In genomic region chr5:91402339-91403211, GRCm38 (mm10) we compare ENCODE assay signal across 8 mouse cellular contexts. TPM values are rescaled to one million over a fixed set of nuclear protein-coding genes. Genes with fewer than 3 reads are reported as not detected.
A peak's percentile ranks its signal among the peaks of the same experiment; 100 is the strongest.
DNase-seq lines count a peak whose midpoint lies in the region; ATAC-seq and TF ChIP-seq lines count a peak whose summit lies in the region.

Gene Btc (minus strand): TSS chr5:91402994.

- 0 out of 2 replicates have a peak, but pooled peaks have one; percentile 39 for ATAC-seq in erythroid progenitor cell, adult 5-6 weeks (replicated peaks; ENCODE audit: low FRiP score, poor library complexity, severe bottlenecking)
- ATAC-seq in heart, embryonic 13.5 days (ENCODE audit: extremely low read depth, insufficient number of reproducible peaks, low FRiP score, low TSS enrichment): no peak; the same call in 1 of the 2 replicates
- peak; percentile 95 for ATAC-seq in kidney, postnatal 0 days (replicated peaks; ENCODE audit: low FRiP score, low read depth)
- ATAC-seq in liver, embryonic 13.5 days (ENCODE audit: low read depth): peak; percentile 78
- peak; percentile 86 for ATAC-seq in stomach, embryonic 14.5 days (ENCODE audit: insufficient number of reproducible peaks, insufficient read depth, low FRiP score, low read depth)

- H3K9ac ChIP-seq in heart, embryonic 13.5 days: peak within 1 kb of the TSS; percentile 86
- peak within 1 kb of the TSS; percentile 56 for H3K9ac ChIP-seq in kidney, postnatal 0 days (ENCODE audit: low read depth, low read length)
- peak within 1 kb of the TSS; percentile 61 for H3K9ac ChIP-seq in liver, embryonic 13.5 days
- peak within 1 kb of the TSS; percentile 21 for H3K9ac ChIP-seq in stomach, embryonic 14.5 days (replicated peaks; ENCODE audit: low read depth, low read length)

- 10% methylated on average over 19 of the region's 19 CpGs for WGBS in heart, embryonic 13.5 days
- WGBS in kidney, postnatal 0 days: 6% methylated on average over 19 of the region's 19 CpGs
- 10% methylated on average over 19 of the region's 19 CpGs for WGBS in liver, embryonic 13.5 days (ENCODE audit: insufficient replicate concordance)
- 14% methylated on average over 19 of the region's 19 CpGs for WGBS in stomach, embryonic 14.5 days

- no peak within 1 kb of the TSS for H3K27ac ChIP-seq in heart, embryonic 13.5 days (replicated peaks)
- peak within 1 kb of the TSS; percentile 81 for H3K27ac ChIP-seq in kidney, postnatal 0 days
- no peak within 1 kb of the TSS for H3K27ac ChIP-seq in liver, embryonic 13.5 days
- peak within 1 kb of the TSS; percentile 52; the same call in 1 of the 2 replicates for H3K27ac ChIP-seq in stomach, embryonic 14.5 days (ENCODE audit: low read length)

- H3K9me3 ChIP-seq in heart, embryonic 13.5 days: no peaks in the 10 kb centered on the region
- H3K9me3 ChIP-seq in kidney, postnatal 0 days (replicated peaks; ENCODE audit: low read length): no peaks in the 10 kb centered on the region
- H3K9me3 ChIP-seq in liver, embryonic 13.5 days (replicated peaks): no peaks in the 10 kb centered on the region
- H3K9me3 ChIP-seq in stomach, embryonic 14.5 days (ENCODE audit: control insufficient read depth, low read depth, low read length): no peaks in the 10 kb centered on the region

- peak within 1 kb of the TSS; percentile 68 for H3K4me3 ChIP-seq in heart, embryonic 13.5 days
- H3K4me3 ChIP-seq in kidney, postnatal 0 days (replicated peaks; ENCODE audit: low read depth, low read length): peak within 1 kb of the TSS; percentile 41
- peak within 1 kb of the TSS; percentile 54 for H3K4me3 ChIP-seq in liver, embryonic 13.5 days (replicated peaks)
- H3K4me3 ChIP-seq in stomach, embryonic 14.5 days (ENCODE audit: low read depth, low read length): peak within 1 kb of the TSS; percentile 39

- peak within 1 kb of the TSS; percentile 84 for H3K4me2 ChIP-seq in heart, embryonic 13.5 days
- peak within 1 kb of the TSS; percentile 80 for H3K4me2 ChIP-seq in kidney, postnatal 0 days (ENCODE audit: low read length)
- H3K4me2 ChIP-seq in liver, embryonic 13.5 days: peak within 1 kb of the TSS; percentile 67
- H3K4me2 ChIP-seq in stomach, embryonic 14.5 days (replicated peaks; ENCODE audit: low read depth, low read length): peak within 1 kb of the TSS; percentile 52

- peak; percentile 53 for DNase-seq in layer of hippocampus, adult 11-12 months (ENCODE audit: low spot score)
- no peak for DNase-seq in layer of hippocampus, adult 9-10 months (ENCODE audit: low spot score)
- peak; percentile 68 for DNase-seq in kidney, postnatal 0 days (ENCODE audit: low spot score)
- peak; percentile 9 for DNase-seq in liver, embryonic 13.5 days
- peak; percentile 28 to 48 for DNase-seq in natural killer cell, adult 2 months (ENCODE audit: low spot score in 2 of 2)

- peak; percentile 72 for TF ChIP-seq CTCF in kidney, postnatal 0 days (IDR thresholded peaks at IDR 0.05; ENCODE audit: low read depth)

- no peaks in the 10 kb centered on the region for H3K36me3 ChIP-seq in heart, embryonic 13.5 days
- H3K36me3 ChIP-seq in kidney, postnatal 0 days (ENCODE audit: insufficient read depth, low read length): no peaks in the 10 kb centered on the region
- no peaks in the 10 kb centered on the region for H3K36me3 ChIP-seq in liver, embryonic 13.5 days
- no peaks in the 10 kb centered on the region for H3K36me3 ChIP-seq in stomach, embryonic 14.5 days (ENCODE audit: control insufficient read depth, insufficient read depth, low read length)

- no peaks in the 10 kb centered on the region for H3K4me1 ChIP-seq in heart, embryonic 13.5 days
- H3K4me1 ChIP-seq in kidney, postnatal 0 days (replicated peaks; ENCODE audit: insufficient read depth, low read length): no peaks in the 10 kb centered on the region
- H3K4me1 ChIP-seq in liver, embryonic 13.5 days (replicated peaks): peaks cover 10% of the 10 kb centered on the region
- no peaks in the 10 kb centered on the region for H3K4me1 ChIP-seq in stomach, embryonic 14.5 days (ENCODE audit: control insufficient read depth, insufficient read depth, low read length)

- no peaks in the 10 kb centered on the region; the same call in 1 of the 2 replicates for H3K27me3 ChIP-seq in heart, embryonic 13.5 days (replicated peaks)
- no peaks in the 10 kb centered on the region for H3K27me3 ChIP-seq in kidney, postnatal 0 days (ENCODE audit: insufficient read depth, low read length)
- no peaks in the 10 kb centered on the region for H3K27me3 ChIP-seq in liver, embryonic 13.5 days
- no peaks in the 10 kb centered on the region for H3K27me3 ChIP-seq in stomach, embryonic 14.5 days (ENCODE audit: control insufficient read depth, insufficient read depth, low read length)

RNA-seq across cellular contexts. Expression of gene Btc, which starts in this region (rescaled TPM):
- not detected in 2 replicates for total RNA-seq in erythroid progenitor cell, adult 5-6 weeks (2015; ENCODE audit: low replicate concordance)
- not detected in 2 replicates for total RNA-seq in erythroid progenitor cell, adult 5-6 weeks (2017; ENCODE audit: low replicate concordance)
- 1.9 and 2.7 TPM in 2 replicates for polyA plus RNA-seq in heart, embryonic 13.5 days (2015; fragmentation: Nextera tagmentation; extraction: Ambion mirVana)
- 21.4 and 22.2 TPM in 2 replicates for polyA plus RNA-seq in kidney, postnatal 0 days (2015; fragmentation: Nextera tagmentation; extraction: Ambion mirVana)
- polyA plus RNA-seq in liver, embryonic 13.5 days (2015; fragmentation: Nextera tagmentation; extraction: Ambion mirVana): 0.42 and 0.66 TPM in 2 replicates
- polyA plus RNA-seq in stomach, embryonic 14.5 days (2014; fragmentation: Nextera tagmentation; extraction: Ambion mirVana): 3.8 and 3.9 TPM in 2 replicates

Comparison
In these comparisons a context has a peak if more than half of its experiments do, and no peak if none do; other contexts are left out.
1. Peak in ATAC-seq in erythroid progenitor cell, adult 5-6 weeks; RNA of the gene not detected or under 1 TPM.
2. Peak in DNase-seq, ATAC-seq, H3K4me3 ChIP-seq, H3K9ac ChIP-seq and H3K4me2 ChIP-seq in liver, embryonic 13.5 days; RNA of the gene not detected or under 1 TPM.
3. H3K27ac ChIP-seq: peak in kidney, postnatal 0 days (single experiment) and stomach, embryonic 14.5 days (single experiment); none in heart, embryonic 13.5 days (single experiment) and liver, embryonic 13.5 days (single experiment).
4. H3K9ac ChIP-seq: peak in every context shown above with its lines; median percentile 86 in heart, embryonic 13.5 days; 61 in liver, embryonic 13.5 days; 56 in kidney, postnatal 0 days; 21 in stomach, embryonic 14.5 days.
5. Peak in every context shown above with its lines, with median percentiles within 50 percentile points of each other: H3K4me2 ChIP-seq and H3K4me3 ChIP-seq.